Mouse (Mus musculus): ENCODE measurements around the gene Gm17490. TPM values are rescaled to one million over a fixed set of nuclear protein-coding genes. Genes with fewer than 3 reads are reported as not detected.
A peak's percentile ranks its signal among the peaks of the same experiment; 100 is the strongest.

Gene Gm17490
- not detected in 2 replicates for polyA plus RNA-seq (2015; fragmentation: Nextera tagmentation; extraction: Ambion mirVana)

DNA sequence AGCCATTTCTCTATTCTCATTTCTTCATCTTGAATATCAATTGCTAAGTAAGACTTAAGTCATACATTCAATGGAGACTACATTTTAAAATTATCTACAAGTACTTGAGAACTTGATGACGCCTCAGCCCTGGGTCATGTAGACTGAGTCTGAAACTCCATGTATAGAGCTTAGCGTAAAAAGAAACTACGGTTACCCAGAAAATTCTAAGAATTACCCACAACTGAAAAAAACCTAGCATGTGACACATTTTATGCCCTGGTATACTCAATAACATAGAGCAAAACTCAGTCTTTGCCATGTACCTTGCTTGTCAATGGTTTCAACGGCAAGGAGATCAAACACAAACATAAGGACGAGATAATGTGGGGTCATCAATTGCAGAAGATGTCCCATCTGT lies at the start of gene Gm17490:
TSS of gene Gm17490 (minus strand) at position 375 of the 400 bp plus-strand sequence.
- Histone ChIP-seq H3K4me1 (ENCODE audit: control insufficient read depth, insufficient read depth, low read length) (no peaks in the 10 kb centered on the region), H3K36me3 (ENCODE audit: control insufficient read depth, insufficient read depth, low read length) (no peaks in the 10 kb centered on the region), H3K27ac (ENCODE audit: low read length) (no peak within 1 kb of the TSS), H3K4me2 (ENCODE audit: low read length) (no peak within 1 kb of the TSS), H3K9ac (ENCODE audit: low read depth, low read length) (no peak within 1 kb of the TSS), H3K27me3 (ENCODE audit: control insufficient read depth, insufficient read depth, low read depth, low read length) (no peaks in the 10 kb centered on the region), H3K9me3 (replicated peaks; ENCODE audit: control insufficient read depth, low read length, poor library complexity, severe bottlenecking) (no peaks in the 10 kb centered on the region), H3K4me3 (ENCODE audit: low read depth, low read length) (no peak within 1 kb of the TSS)
- ATAC-seq = no peak
- WGBS = 94% methylated on average over 5 of the region's 5 CpGs

- ATAC-seq = no peak
- no peak overlapping the region for H3K27ac ChIP-seq (ENCODE audit: low read length)
- no peak overlapping the region for H3K4me2 ChIP-seq (ENCODE audit: low read length)
- H3K4me3 ChIP-seq (ENCODE audit: low read depth, low read length) = no peak overlapping the region
- no peaks in the 10 kb centered on the region for H3K36me3 ChIP-seq (ENCODE audit: control insufficient read depth, insufficient read depth, low read length)
- no peak overlapping the region for H3K9ac ChIP-seq (ENCODE audit: low read depth, low read length)
- H3K27me3 ChIP-seq (ENCODE audit: control insufficient read depth, insufficient read depth, low read depth, low read length) = no peaks in the 10 kb centered on the region
- H3K9me3 ChIP-seq (replicated peaks; ENCODE audit: control insufficient read depth, low read length, poor library complexity, severe bottlenecking) = 0 out of 2 replicates have a peak, but pooled peaks cover 2% of the 10 kb centered on the region
- no peaks in the 10 kb centered on the region for H3K4me1 ChIP-seq (ENCODE audit: control insufficient read depth, insufficient read depth, low read length)
- WGBS = 23% methylated on average over 3 of the region's 3 CpGs
Observed at GRCm38 (mm10) chr2:11672144-11672543, 46.1 kb upstream of the Gm17490 start.

GRCm38 (mm10) chr2:11665326-11665725 lies 39.3 kb upstream of the Gm17490 start:
- H3K9me3 ChIP-seq (replicated peaks; ENCODE audit: control insufficient read depth, low read length, poor library complexity, severe bottlenecking) = no peaks in the 10 kb centered on the region
- no peaks in the 10 kb centered on the region for H3K27me3 ChIP-seq (ENCODE audit: control insufficient read depth, insufficient read depth, low read depth, low read length)
- H3K9ac ChIP-seq (ENCODE audit: low read depth, low read length) = no peak overlapping the region
- H3K4me1 ChIP-seq (ENCODE audit: control insufficient read depth, insufficient read depth, low read length) = no peaks in the 10 kb centered on the region
- H3K27ac ChIP-seq (ENCODE audit: low read length) = no peak overlapping the region
- 90% methylated on average over 3 of the region's 3 CpGs for WGBS
- H3K4me3 ChIP-seq (ENCODE audit: low read depth, low read length) = no peak overlapping the region
- H3K4me2 ChIP-seq (ENCODE audit: low read length) = no peak overlapping the region
- no peak for ATAC-seq
- no peaks in the 10 kb centered on the region for H3K36me3 ChIP-seq (ENCODE audit: control insufficient read depth, insufficient read depth, low read length)

DNA sequence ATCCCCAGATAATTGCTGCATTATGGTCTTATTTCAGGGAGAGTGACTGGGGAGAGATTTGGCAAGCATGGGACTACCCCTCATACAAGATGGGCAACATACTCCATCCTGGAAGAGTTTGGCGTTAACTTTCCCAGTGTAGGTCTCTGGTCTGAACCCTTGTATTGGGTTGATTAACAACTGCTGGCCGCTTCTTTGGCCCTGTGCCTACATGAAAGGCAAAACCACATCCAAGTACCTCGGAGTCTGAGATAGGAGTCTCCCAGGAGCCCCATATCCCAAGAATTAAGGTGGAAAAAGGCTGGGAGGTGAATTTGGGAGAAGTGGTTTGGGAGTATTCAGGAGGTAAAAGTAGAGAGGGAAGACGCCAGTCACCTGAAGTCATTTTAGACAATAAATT lies 38.7 kb upstream of the Gm17490 start:
- no peak overlapping the region for H3K4me3 ChIP-seq (ENCODE audit: low read depth, low read length)
- no peak overlapping the region; the same call in 1 of the 2 replicates for H3K4me2 ChIP-seq (ENCODE audit: low read length)
- no peak for ATAC-seq
- no peak overlapping the region for H3K27ac ChIP-seq (ENCODE audit: low read length)
- H3K9ac ChIP-seq (ENCODE audit: low read depth, low read length) = no peak overlapping the region
- no peaks in the 10 kb centered on the region for H3K9me3 ChIP-seq (replicated peaks; ENCODE audit: control insufficient read depth, low read length, poor library complexity, severe bottlenecking)
- H3K36me3 ChIP-seq (ENCODE audit: control insufficient read depth, insufficient read depth, low read length) = no peaks in the 10 kb centered on the region
- no peaks in the 10 kb centered on the region for H3K27me3 ChIP-seq (ENCODE audit: control insufficient read depth, insufficient read depth, low read depth, low read length)
- 80% methylated on average over 4 of the region's 4 CpGs for WGBS
- no peaks in the 10 kb centered on the region for H3K4me1 ChIP-seq (ENCODE audit: control insufficient read depth, insufficient read depth, low read length)

- Histone ChIP-seq H3K36me3 (ENCODE audit: control insufficient read depth, insufficient read depth, low read length) (no peaks in the 10 kb centered on the region), H3K4me3 (ENCODE audit: low read depth, low read length) (peak overlapping the region; percentile 24), H3K27me3 (ENCODE audit: control insufficient read depth, insufficient read depth, low read depth, low read length) (no peaks in the 10 kb centered on the region), H3K9me3 (replicated peaks; ENCODE audit: control insufficient read depth, low read length, poor library complexity, severe bottlenecking) (no peaks in the 10 kb centered on the region), H3K4me2 (ENCODE audit: low read length) (peak overlapping the region; percentile 44), H3K9ac (ENCODE audit: low read depth, low read length) (peak overlapping the region; percentile 36; the same call in 1 of the 2 replicates), H3K4me1 (ENCODE audit: control insufficient read depth, insufficient read depth, low read length) (peaks cover 3% of the 10 kb centered on the region; the same call in 1 of the 2 replicates), H3K27ac (ENCODE audit: low read length) (no peak overlapping the region)
- WGBS = 44% methylated on average over 6 of the region's 6 CpGs
- ATAC-seq = peak; percentile 81
Observed at GRCm38 (mm10) chr2:11664367-11664766, 38.3 kb upstream of the Gm17490 start.

DNA sequence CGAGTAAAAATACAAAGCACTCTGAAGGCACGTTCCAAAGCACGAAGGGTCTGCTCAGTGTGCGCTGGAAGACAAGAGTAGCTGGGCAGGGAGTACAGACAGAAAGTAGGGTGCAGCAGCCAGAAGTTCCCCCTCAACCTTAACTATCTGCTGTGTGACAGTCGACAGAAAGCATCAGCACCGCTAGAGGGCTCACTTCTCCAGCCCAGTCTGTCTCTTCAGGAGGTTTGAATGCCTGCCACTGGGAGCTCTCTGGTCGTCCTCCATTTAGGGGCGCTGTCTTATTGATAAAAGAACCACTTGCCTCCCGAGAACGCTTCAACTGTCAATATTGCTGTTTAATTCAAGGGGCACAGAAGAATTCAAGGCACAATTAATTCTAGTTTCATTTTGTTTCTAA lies 37.9 kb upstream of the Gm17490 start:
- no peaks in the 10 kb centered on the region for H3K27me3 ChIP-seq (ENCODE audit: control insufficient read depth, insufficient read depth, low read depth, low read length)
- no peak overlapping the region for H3K9ac ChIP-seq (ENCODE audit: low read depth, low read length)
- H3K36me3 ChIP-seq (ENCODE audit: control insufficient read depth, insufficient read depth, low read length) = no peaks in the 10 kb centered on the region
- peak overlapping the region; percentile 24 for H3K4me3 ChIP-seq (ENCODE audit: low read depth, low read length)
- peaks cover 3% of the 10 kb centered on the region; the same call in 1 of the 2 replicates for H3K4me1 ChIP-seq (ENCODE audit: control insufficient read depth, insufficient read depth, low read length)
- peak overlapping the region; percentile 44 for H3K4me2 ChIP-seq (ENCODE audit: low read length)
- WGBS = 3% methylated on average over 10 of the region's 10 CpGs
- no peaks in the 10 kb centered on the region for H3K9me3 ChIP-seq (replicated peaks; ENCODE audit: control insufficient read depth, low read length, poor library complexity, severe bottlenecking)
- H3K27ac ChIP-seq (ENCODE audit: low read length) = no peak overlapping the region
- ATAC-seq = peak; percentile 97

DNA sequence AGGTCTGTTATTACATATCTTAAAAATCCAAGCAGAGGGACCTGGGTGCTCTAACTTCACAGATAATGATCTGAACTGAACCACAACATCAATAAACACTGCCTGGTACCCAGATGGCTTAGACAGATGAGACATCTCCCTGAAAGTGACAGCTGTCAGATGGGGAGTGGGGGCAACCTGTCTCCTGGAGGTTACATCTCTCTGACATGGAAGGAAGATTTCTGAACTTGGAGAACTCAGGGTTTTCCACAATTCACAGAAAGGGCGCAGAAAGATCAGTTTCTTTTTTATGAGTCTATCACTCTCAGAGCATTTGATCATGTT lies 36.8 kb upstream of the Gm17490 start:
- no peak overlapping the region for H3K9ac ChIP-seq (ENCODE audit: low read depth, low read length)
- ATAC-seq = no peak
- H3K27me3 ChIP-seq (ENCODE audit: control insufficient read depth, insufficient read depth, low read depth, low read length) = no peaks in the 10 kb centered on the region
- no peak overlapping the region for H3K4me3 ChIP-seq (ENCODE audit: low read depth, low read length)
- WGBS = 96% methylated on average over 1 of the region's 1 CpGs
- H3K9me3 ChIP-seq (replicated peaks; ENCODE audit: control insufficient read depth, low read length, poor library complexity, severe bottlenecking) = no peaks in the 10 kb centered on the region
- peaks cover 3% of the 10 kb centered on the region; the same call in 1 of the 2 replicates for H3K4me1 ChIP-seq (ENCODE audit: control insufficient read depth, insufficient read depth, low read length)
- H3K4me2 ChIP-seq (ENCODE audit: low read length) = no peak overlapping the region
- H3K36me3 ChIP-seq (ENCODE audit: control insufficient read depth, insufficient read depth, low read length) = no peaks in the 10 kb centered on the region
- H3K27ac ChIP-seq (ENCODE audit: low read length) = no peak overlapping the region

DNA sequence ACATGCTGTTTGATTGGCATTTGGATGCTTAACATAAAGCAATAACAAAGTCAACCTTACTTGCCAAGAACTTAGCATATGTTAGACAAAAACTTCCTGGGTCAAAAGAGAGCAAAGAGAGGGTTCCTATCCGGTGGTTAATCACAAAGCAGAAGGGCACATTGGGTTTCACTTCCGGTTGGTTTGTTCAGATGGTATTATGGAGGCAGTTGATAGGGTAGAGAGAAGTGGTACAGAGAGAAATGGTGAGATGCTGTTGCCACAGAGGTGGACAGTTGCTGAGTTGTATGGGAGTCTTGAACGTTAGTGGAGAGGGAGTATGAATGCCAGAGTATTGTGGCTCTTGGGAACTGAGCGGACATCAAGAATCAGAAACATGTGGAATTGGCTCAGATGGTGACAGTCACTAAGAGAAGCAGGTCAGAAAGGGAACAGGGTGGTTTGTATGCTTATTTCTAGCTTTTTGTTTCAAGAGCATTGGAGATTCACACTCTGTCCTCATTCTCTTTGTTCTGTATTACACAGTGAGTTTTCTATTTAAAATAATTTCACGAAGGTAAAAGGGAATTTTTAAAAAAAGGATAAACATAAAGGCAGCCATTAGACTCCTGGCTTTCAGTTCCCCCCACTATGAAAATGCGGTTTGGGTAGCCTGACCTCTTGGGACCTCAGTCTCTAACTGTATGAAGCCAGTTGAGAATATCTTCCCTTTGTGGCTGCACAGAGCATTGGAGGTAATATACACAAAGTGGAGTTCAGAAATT lies 36.3 kb upstream of the Gm17490 start:
- no peaks in the 10 kb centered on the region for H3K27me3 ChIP-seq (ENCODE audit: control insufficient read depth, insufficient read depth, low read depth, low read length)
- 89% methylated on average over 6 of the region's 6 CpGs for WGBS
- no peak for ATAC-seq
- peaks cover 3% of the 10 kb centered on the region; the same call in 1 of the 2 replicates for H3K4me1 ChIP-seq (ENCODE audit: control insufficient read depth, insufficient read depth, low read length)
- no peak overlapping the region for H3K4me3 ChIP-seq (ENCODE audit: low read depth, low read length)
- no peaks in the 10 kb centered on the region for H3K36me3 ChIP-seq (ENCODE audit: control insufficient read depth, insufficient read depth, low read length)
- H3K27ac ChIP-seq (ENCODE audit: low read length) = no peak overlapping the region
- H3K9ac ChIP-seq (ENCODE audit: low read depth, low read length) = no peak overlapping the region
- H3K9me3 ChIP-seq (replicated peaks; ENCODE audit: control insufficient read depth, low read length, poor library complexity, severe bottlenecking) = no peaks in the 10 kb centered on the region
- H3K4me2 ChIP-seq (ENCODE audit: low read length) = no peak overlapping the region

- no peak overlapping the region for H3K9ac ChIP-seq (ENCODE audit: low read depth, low read length)
- H3K36me3 ChIP-seq (ENCODE audit: control insufficient read depth, insufficient read depth, low read length) = no peaks in the 10 kb centered on the region
- no peaks in the 10 kb centered on the region for H3K27me3 ChIP-seq (ENCODE audit: control insufficient read depth, insufficient read depth, low read depth, low read length)
- H3K4me1 ChIP-seq (ENCODE audit: control insufficient read depth, insufficient read depth, low read length) = peaks cover 3% of the 10 kb centered on the region; the same call in 1 of the 2 replicates
- H3K9me3 ChIP-seq (replicated peaks; ENCODE audit: control insufficient read depth, low read length, poor library complexity, severe bottlenecking) = no peaks in the 10 kb centered on the region
- H3K4me2 ChIP-seq (ENCODE audit: low read length) = no peak overlapping the region
- no peak overlapping the region for H3K27ac ChIP-seq (ENCODE audit: low read length)
- peak; percentile 84 for ATAC-seq
- 20% methylated on average over 2 of the region's 2 CpGs for WGBS
- no peak overlapping the region for H3K4me3 ChIP-seq (ENCODE audit: low read depth, low read length)
Observed at GRCm38 (mm10) chr2:11659263-11659662, 33.2 kb upstream of the Gm17490 start.
